Mouse (Mus musculus) midbrain, postnatal 0 days (tissue): ENCODE measurements around the gene Pdzd2. TPM values are rescaled to one million over a fixed set of nuclear protein-coding genes. Genes with fewer than 3 reads are reported as not detected.

Source experiments
- ATAC-seq: fragments of 200-750 bp; cut with Nextera tagmentation; 2 replicates; pipeline ENCODE4 v1.8.0; 2017; ENCODE audit warnings: moderate number of reproducible peaks, mild to moderate bottlenecking, moderate TSS enrichment, moderate library complexity; ENCODE audit not compliant: low FRiP score
- DNase-seq: peaks from one replicate; pipeline ENCODE4 v3.0.0-alpha.2; 2015; ENCODE audit warnings: low spot score
- H3K27ac ChIP-seq: fragments of 300-500 bp; sonication (generic); 2 replicates; pipeline ENCODE4 v1.5.1; 2014; ENCODE audit warnings: low read depth, mild to moderate bottlenecking, low read length, mixed read lengths
- H3K27me3 ChIP-seq: fragments of 300-500 bp; sonication (generic); 2 replicates; pipeline ENCODE4 v1.6.1; 2014; ENCODE audit warnings: low read length, control low read depth, mixed read lengths; ENCODE audit not compliant: insufficient read depth
- H3K36me3 ChIP-seq: fragments of 300-500 bp; sonication (generic); 2 replicates; pipeline ENCODE4 v1.6.1; 2014; ENCODE audit warnings: low read length, control low read depth, mixed read lengths; ENCODE audit not compliant: insufficient read depth
- H3K4me1 ChIP-seq: fragments of 300-500 bp; sonication (generic); 2 replicates; pipeline ENCODE4 v1.6.1; 2014; ENCODE audit warnings: mild to moderate bottlenecking, control low read depth, antibody characterized with exemption, low read length, mixed read lengths; ENCODE audit not compliant: insufficient read depth
- H3K4me2 ChIP-seq: fragments of 300-500 bp; sonication (generic); 2 replicates; pipeline ENCODE4 v1.6.1; 2014; ENCODE audit warnings: low read depth, mild to moderate bottlenecking, low read length, mixed read lengths; ENCODE audit not compliant: poor library complexity, severe bottlenecking
- H3K4me3 ChIP-seq: fragments of 300-500 bp; sonication (generic); 2 replicates; pipeline ENCODE4 v1.5.1; 2014; ENCODE audit warnings: low read depth, mild to moderate bottlenecking, low read length, moderate library complexity
- H3K9ac ChIP-seq: fragments of 300-500 bp; sonication (generic); replicated peaks from 2 replicates; pipeline ENCODE4 v1.6.1; 2014; ENCODE audit warnings: mild to moderate bottlenecking, low read length, moderate library complexity, mixed read lengths; ENCODE audit not compliant: poor library complexity, severe bottlenecking
- H3K9me3 ChIP-seq: fragments of 300-500 bp; sonication (generic); 2 replicates; pipeline ENCODE4 v1.6.1; 2016; ENCODE audit warnings: low read length, control low read depth
- CTCF ChIP-seq: IDR thresholded peaks from 2 replicates; pipeline ENCODE4 v1.5.1; 2016; ENCODE audit warnings: antibody characterized with exemption, mild to moderate bottlenecking
- WGBS: fragments of 180-500 bp; shearing (Covaris S2); extraction: QIAGEN DNeasy Blood & Tissue Kit; methylation state at CpG from one replicate; pipeline ENCODE4 v1.1.7; 2014; 5-methylcytosine and 5-hydroxymethylcytosine counted together
- polyA plus RNA-seq: library from polyadenylated mRNA; unstranded; fragments of >200 nt; fragmentation: Nextera tagmentation; extraction: Ambion mirVana; gene quantifications from 2 replicates; pipeline ENCODE4 v1.2.1, GENCODE M21; 2015
- total RNA-seq: library from RNA; depleted of rRNA; stranded (reverse); fragments of >200 nt; gene quantifications from 2 replicates; pipeline ENCODE4 v1.2.3, GENCODE M21; 2014

The Pdzd2 gene
- total and polyA plus RNA-seq, 2 experiments from 2014 or later: 15.8 to 29.8 TPM

- WGBS: 94% methylated on average over 3 of the region's 3 CpGs
- DNase-seq (no peak), ATAC-seq (no peak)
- Histone ChIP-seq H3K27ac (no peak overlapping the region), H3K9ac (no peak overlapping the region), H3K27me3 (no peaks in the 10 kb centered on the region), H3K36me3 (no peaks in the 10 kb centered on the region), H3K4me3 (no peak overlapping the region), H3K4me2 (no peak overlapping the region), H3K4me1 (no peaks in the 10 kb centered on the region; the same call in 1 of the 2 replicates), H3K9me3 (no peaks in the 10 kb centered on the region)
- TF ChIP-seq CTCF: no peak
Observed at GRCm38 (mm10) chr15:12380057-12380456, 359.7 kb downstream of the Pdzd2 start.

GRCm38 (mm10) chr15:12377800-12378199 is 361.9 kb downstream of the Pdzd2 start:
- no peaks in the 10 kb centered on the region; the same call in 1 of the 2 replicates for H3K4me1 ChIP-seq

GRCm38 (mm10) chr15:12376491-12377069 is 363.1 kb downstream of the Pdzd2 start:
- Histone ChIP-seq H3K4me1 (no peaks in the 10 kb centered on the region; the same call in 1 of the 2 replicates), H3K9me3 (no peaks in the 10 kb centered on the region), H3K27me3 (no peaks in the 10 kb centered on the region), H3K4me2 (no peak overlapping the region), H3K36me3 (peaks cover 7% of the 10 kb centered on the region; the same call in 1 of the 2 replicates), H3K4me3 (no peak overlapping the region), H3K9ac (no peak overlapping the region), H3K27ac (no peak overlapping the region)
- TF ChIP-seq CTCF: no peak
- ATAC-seq (no peak), DNase-seq (no peak)
- 34% methylated on average over 13 of the region's 13 CpGs for WGBS

More at GRCm38 (mm10) chr15:12377800-12378199, 361.9 kb downstream of the Pdzd2 start:
- TF ChIP-seq CTCF: no peak
- no peak overlapping the region for H3K27ac ChIP-seq
- WGBS: 77% methylated on average over 10 of the region's 10 CpGs
- H3K9me3 ChIP-seq: no peaks in the 10 kb centered on the region
- ATAC-seq (no peak), DNase-seq (no peak)
- 0 out of 2 replicates have a peak, but pooled peaks cover 2% of the 10 kb centered on the region for H3K36me3 ChIP-seq
- H3K9ac ChIP-seq: no peak overlapping the region
- no peak overlapping the region for H3K4me3 ChIP-seq
- H3K27me3 ChIP-seq: no peaks in the 10 kb centered on the region
- H3K4me2 ChIP-seq: no peak overlapping the region

- no peak overlapping the region for H3K9ac ChIP-seq
- H3K9me3 ChIP-seq: no peaks in the 10 kb centered on the region
- DNase-seq (peak; percentile 85), ATAC-seq (peak; percentile 66)
- H3K27ac ChIP-seq: no peak overlapping the region
- H3K4me2 ChIP-seq: peak overlapping the region; percentile 33
- H3K27me3 ChIP-seq: no peaks in the 10 kb centered on the region
- H3K4me1 ChIP-seq: no peaks in the 10 kb centered on the region; the same call in 1 of the 2 replicates
- peaks cover 7% of the 10 kb centered on the region; the same call in 1 of the 2 replicates for H3K36me3 ChIP-seq
- H3K4me3 ChIP-seq: no peak overlapping the region
- peak; percentile 72 for TF ChIP-seq CTCF
- 10% methylated on average over 19 of the region's 19 CpGs for WGBS
Observed at GRCm38 (mm10) chr15:12375641-12376311, 363.9 kb downstream of the Pdzd2 start.

- 64% methylated on average over 18 of the region's 18 CpGs for WGBS
- TF ChIP-seq CTCF: no peak
- Histone ChIP-seq H3K4me3 (no peak overlapping the region), H3K9ac (no peak overlapping the region), H3K4me1 (no peaks in the 10 kb centered on the region; the same call in 1 of the 2 replicates), H3K36me3 (peaks cover 7% of the 10 kb centered on the region; the same call in 1 of the 2 replicates), H3K9me3 (no peaks in the 10 kb centered on the region), H3K27me3 (no peaks in the 10 kb centered on the region), H3K27ac (no peak overlapping the region), H3K4me2 (peak overlapping the region; percentile 33; the same call in 1 of the 2 replicates)
- DNase-seq: no peak
- ATAC-seq: no peak
Observed at GRCm38 (mm10) chr15:12374916-12375315, 364.8 kb downstream of the Pdzd2 start.

- H3K9ac ChIP-seq: no peak overlapping the region
- 88% methylated on average over 6 of the region's 6 CpGs for WGBS
Observed at GRCm38 (mm10) chr15:12373918-12374317, 365.8 kb downstream of the Pdzd2 start.

More at GRCm38 (mm10) chr15:12373918-12374317, 365.8 kb downstream of the Pdzd2 start:
- H3K27me3 ChIP-seq: no peaks in the 10 kb centered on the region
- DNase-seq (no peak), ATAC-seq (no peak)
- peaks cover 7% of the 10 kb centered on the region; the same call in 1 of the 2 replicates for H3K36me3 ChIP-seq
- H3K4me1 ChIP-seq: no peaks in the 10 kb centered on the region; the same call in 1 of the 2 replicates
- no peak overlapping the region for H3K4me3 ChIP-seq
- H3K27ac ChIP-seq: no peak overlapping the region
- no peak for TF ChIP-seq CTCF
- no peak overlapping the region for H3K4me2 ChIP-seq
- H3K9me3 ChIP-seq: no peaks in the 10 kb centered on the region
